Mouse (Mus musculus) thymus, postnatal 14 days (tissue): ENCODE results near the gene Zfp652.

Source experiments
- DNase-seq: peaks from one replicate; pipeline ENCODE4 v3.0.0; 2021

Zfp652 gene

GRCm38 (mm10) chr11:95811741-95812140 is 99.3 kb downstream of the Zfp652 start:
- DNase-seq: no peak

- DNase-seq: no peak
These were observed 99.8 kb downstream of the Zfp652 start for GRCm38 (mm10) chr11:95812224-95812623.

- no peak for DNase-seq
These were observed 101.6 kb downstream of the Zfp652 start for GRCm38 (mm10) chr11:95814101-95814500.

- no peak for DNase-seq
These were observed 102.4 kb downstream of the Zfp652 start for GRCm38 (mm10) chr11:95814857-95815256.

GRCm38 (mm10) chr11:95815412-95815811 is 102.9 kb downstream of the Zfp652 start:
- no peak for DNase-seq

GRCm38 (mm10) chr11:95819138-95819537 is 106.7 kb downstream of the Zfp652 start:
- no peak for DNase-seq

GRCm38 (mm10) chr11:95821511-95821910 is 109.0 kb downstream of the Zfp652 start:
- no peak for DNase-seq

- DNase-seq: no peak
These were observed 110.0 kb downstream of the Zfp652 start for GRCm38 (mm10) chr11:95822437-95822836.

GRCm38 (mm10) chr11:95824071-95824876 is 111.8 kb downstream of the Zfp652 start, which contains the start of gene Phospho1:
Gene Phospho1, plus strand, starts transcription at chr11:95824499.
- peak; percentile 93 for DNase-seq

GRCm38 (mm10) chr11:95824877-95825243 is 112.4 kb downstream of the Zfp652 start:
- DNase-seq: peak; percentile 65

- no peak for DNase-seq
These were observed 113.2 kb downstream of the Zfp652 start for GRCm38 (mm10) chr11:95825625-95826024.

- DNase-seq: no peak
These were observed 114.1 kb downstream of the Zfp652 start for GRCm38 (mm10) chr11:95826317-95827167.

GRCm38 (mm10) chr11:95827168-95827447 is 114.6 kb downstream of the Zfp652 start:
- no peak for DNase-seq

- peak; percentile 78 for DNase-seq
These were observed 115.1 kb downstream of the Zfp652 start for GRCm38 (mm10) chr11:95827464-95828085.

- peak; percentile 34 for DNase-seq
These were observed 115.9 kb downstream of the Zfp652 start for GRCm38 (mm10) chr11:95828181-95828964.

- peak; percentile 38 for DNase-seq
These were observed 117.1 kb downstream of the Zfp652 start for GRCm38 (mm10) chr11:95829526-95830050.

GRCm38 (mm10) chr11:95830411-95831275 is 118.2 kb downstream of the Zfp652 start:
- DNase-seq: peak; percentile 79

GRCm38 (mm10) chr11:95831276-95831619 is 118.8 kb downstream of the Zfp652 start:
- DNase-seq: no peak

- DNase-seq: peak; percentile 51
These were observed 119.2 kb downstream of the Zfp652 start for GRCm38 (mm10) chr11:95831641-95832040.

- DNase-seq: peak; percentile 40
These were observed 119.9 kb downstream of the Zfp652 start for GRCm38 (mm10) chr11:95832129-95833005.
